Mouse (Mus musculus): ENCODE measurements at regions not wholly inside any gene's neighbourhood (a gene's known extent, or its start where the extent isn't known, plus 50 kb on each side); places are given as distances from the start of the nearest gene placed in this dataset.
A peak's percentile ranks its signal among the peaks of the same experiment; 100 is the strongest.

- no peaks in the 10 kb centered on the region for H3K4me1 ChIP-seq (ENCODE audit: insufficient read depth)
- DNase-seq (no peak), ATAC-seq (no peak)
- H3K36me3 ChIP-seq (ENCODE audit: insufficient read depth), result no peaks in the 10 kb centered on the region
- no peaks in the 10 kb centered on the region; the same call in 1 of the 2 replicates for H3K27me3 ChIP-seq (ENCODE audit: insufficient read depth, low read length)
- WGBS, result 56% methylated on average over 3 of the region's 3 CpGs
- no peak overlapping the region for H3K4me3 ChIP-seq (ENCODE audit: low read depth, low read length)
- H3K9ac ChIP-seq, result no peak overlapping the region
- no peak overlapping the region for H3K27ac ChIP-seq (ENCODE audit: low read depth, low read length)
- no peak overlapping the region for H3K4me2 ChIP-seq (ENCODE audit: low read depth)
- no peaks in the 10 kb centered on the region for H3K9me3 ChIP-seq (ENCODE audit: low read length)
- no peak for TF ChIP-seq CTCF (IDR thresholded peaks at IDR 0.05; ENCODE audit: low read depth)
Measured at GRCm38 (mm10) chr14:71315228-71315627, 715.6 kb upstream of the Fam160b2 start.

GRCm38 (mm10) chr14:71299755-71300154 lies 700.1 kb upstream of the Fam160b2 start:
- 60% methylated on average over 6 of the region's 6 CpGs for WGBS
- no peaks in the 10 kb centered on the region for H3K9me3 ChIP-seq (ENCODE audit: low read length)

GRCm38 (mm10) chr14:71281568-71281967 lies 681.9 kb upstream of the Fam160b2 start:
- WGBS, result 31% methylated on average over 14 of the region's 14 CpGs

More at GRCm38 (mm10) chr14:71299755-71300154, 700.1 kb upstream of the Fam160b2 start:
- Histone ChIP-seq H3K4me3 (ENCODE audit: low read depth, low read length) (no peak overlapping the region), H3K36me3 (ENCODE audit: insufficient read depth) (no peaks in the 10 kb centered on the region), H3K9ac (no peak overlapping the region), H3K4me2 (ENCODE audit: low read depth) (no peak overlapping the region), H3K27me3 (ENCODE audit: insufficient read depth, low read length) (no peaks in the 10 kb centered on the region), H3K27ac (ENCODE audit: low read depth, low read length) (no peak overlapping the region), H3K4me1 (ENCODE audit: insufficient read depth) (no peaks in the 10 kb centered on the region)
- no peak; the same call in 1 of the 2 replicates for ATAC-seq
- no peak for DNase-seq
- no peak for TF ChIP-seq CTCF (IDR thresholded peaks at IDR 0.05; ENCODE audit: low read depth)

GRCm38 (mm10) chr14:71276309-71276791 lies 676.7 kb upstream of the Fam160b2 start:
- 7% methylated on average over 12 of the region's 12 CpGs for WGBS
- H3K27me3 ChIP-seq (ENCODE audit: insufficient read depth, low read length), result no peaks in the 10 kb centered on the region
- no peak overlapping the region for H3K27ac ChIP-seq (ENCODE audit: low read depth, low read length)
- H3K9me3 ChIP-seq (ENCODE audit: low read length), result no peaks in the 10 kb centered on the region
- H3K4me2 ChIP-seq (ENCODE audit: low read depth), result peak overlapping the region; percentile 23; the same call in 1 of the 2 replicates
- no peak for TF ChIP-seq CTCF (IDR thresholded peaks at IDR 0.05; ENCODE audit: low read depth)
- H3K9ac ChIP-seq, result no peak overlapping the region
- H3K4me3 ChIP-seq (ENCODE audit: low read depth, low read length), result no peak overlapping the region
- H3K4me1 ChIP-seq (ENCODE audit: insufficient read depth), result no peaks in the 10 kb centered on the region
- ATAC-seq (peak; percentile 81), DNase-seq (peak; percentile 59)
- H3K36me3 ChIP-seq (ENCODE audit: insufficient read depth), result no peaks in the 10 kb centered on the region

More at GRCm38 (mm10) chr14:71281568-71281967, 681.9 kb upstream of the Fam160b2 start:
- H3K36me3 ChIP-seq (ENCODE audit: insufficient read depth), result no peaks in the 10 kb centered on the region
- H3K4me3 ChIP-seq (ENCODE audit: low read depth, low read length), result no peak overlapping the region
- no peaks in the 10 kb centered on the region for H3K9me3 ChIP-seq (ENCODE audit: low read length)
- no peaks in the 10 kb centered on the region for H3K4me1 ChIP-seq (ENCODE audit: insufficient read depth)
- no peak overlapping the region for H3K4me2 ChIP-seq (ENCODE audit: low read depth)
- no peak for TF ChIP-seq CTCF (IDR thresholded peaks at IDR 0.05; ENCODE audit: low read depth)
- no peaks in the 10 kb centered on the region for H3K27me3 ChIP-seq (ENCODE audit: insufficient read depth, low read length)
- H3K27ac ChIP-seq (ENCODE audit: low read depth, low read length), result no peak overlapping the region
- DNase-seq (peak; percentile 30), ATAC-seq (peak; percentile 60)
- H3K9ac ChIP-seq, result no peak overlapping the region

- H3K36me3 ChIP-seq (ENCODE audit: insufficient read depth), result no peaks in the 10 kb centered on the region
- no peak overlapping the region for H3K4me3 ChIP-seq (ENCODE audit: low read depth, low read length)
- ATAC-seq, result no peak
- no peaks in the 10 kb centered on the region for H3K4me1 ChIP-seq (ENCODE audit: insufficient read depth)
- DNase-seq, result no peak
- TF ChIP-seq CTCF (IDR thresholded peaks at IDR 0.05; ENCODE audit: low read depth), result no peak
- no peaks in the 10 kb centered on the region for H3K27me3 ChIP-seq (ENCODE audit: insufficient read depth, low read length)
- H3K9me3 ChIP-seq (ENCODE audit: low read length), result no peaks in the 10 kb centered on the region
- WGBS, result 99% methylated on average over 2 of the region's 2 CpGs
- H3K4me2 ChIP-seq (ENCODE audit: low read depth), result no peak overlapping the region
- no peak overlapping the region for H3K9ac ChIP-seq
- H3K27ac ChIP-seq (ENCODE audit: low read depth, low read length), result no peak overlapping the region
Measured at GRCm38 (mm10) chr14:71272470-71272869, 672.8 kb upstream of the Fam160b2 start.

GRCm38 (mm10) chr14:71257650-71258049 lies 658.0 kb upstream of the Fam160b2 start:
- no peak for TF ChIP-seq CTCF (IDR thresholded peaks at IDR 0.05; ENCODE audit: low read depth)
- H3K4me1 ChIP-seq (ENCODE audit: insufficient read depth), result no peaks in the 10 kb centered on the region
- H3K4me3 ChIP-seq (ENCODE audit: low read depth, low read length), result no peak overlapping the region
- no peak overlapping the region for H3K27ac ChIP-seq (ENCODE audit: low read depth, low read length)
- H3K4me2 ChIP-seq (ENCODE audit: low read depth), result no peak overlapping the region
- H3K9ac ChIP-seq, result no peak overlapping the region
- ATAC-seq, result no peak
- WGBS, result 87% methylated on average over 4 of the region's 4 CpGs
- H3K9me3 ChIP-seq (ENCODE audit: low read length), result no peaks in the 10 kb centered on the region
- H3K27me3 ChIP-seq (ENCODE audit: insufficient read depth, low read length), result no peaks in the 10 kb centered on the region
- no peaks in the 10 kb centered on the region for H3K36me3 ChIP-seq (ENCODE audit: insufficient read depth)
- DNase-seq, result no peak

- Histone ChIP-seq H3K4me2 (ENCODE audit: low read depth) (no peak overlapping the region), H3K4me1 (ENCODE audit: insufficient read depth) (no peaks in the 10 kb centered on the region), H3K27ac (ENCODE audit: low read depth, low read length) (no peak overlapping the region), H3K27me3 (ENCODE audit: insufficient read depth, low read length) (no peaks in the 10 kb centered on the region), H3K4me3 (ENCODE audit: low read depth, low read length) (no peak overlapping the region), H3K9me3 (ENCODE audit: low read length) (no peaks in the 10 kb centered on the region), H3K36me3 (ENCODE audit: insufficient read depth) (no peaks in the 10 kb centered on the region), H3K9ac (no peak overlapping the region)
- ATAC-seq (no peak), DNase-seq (no peak)
- TF ChIP-seq CTCF (IDR thresholded peaks at IDR 0.05; ENCODE audit: low read depth), result no peak
- 83% methylated on average over 1 of the region's 1 CpGs for WGBS
Measured at GRCm38 (mm10) chr14:71254207-71254606, 654.6 kb upstream of the Fam160b2 start.

All from forebrain, postnatal 0 days (tissue).